Mouse (Mus musculus) midbrain, embryonic 15.5 days (tissue): ENCODE results near the gene Kcnc4. TPM values are rescaled to one million over a fixed set of nuclear protein-coding genes. Genes with fewer than 3 reads are reported as not detected.

Experiments used
- ATAC-seq: fragments of 200-750 bp; cut with Nextera tagmentation; replicated peaks from 2 replicates; pipeline ENCODE4 v1.8.0; 2017; ENCODE audit warnings: moderate TSS enrichment
- H3K27ac ChIP-seq: fragments of 300-500 bp; sonication (generic); 2 replicates; pipeline ENCODE4 v1.5.1; 2015; ENCODE audit warnings: mild to moderate bottlenecking, inconsistent platforms
- H3K27me3 ChIP-seq: fragments of 300-500 bp; sonication (generic); replicated peaks from 2 replicates; pipeline ENCODE4 v1.6.1; 2015; ENCODE audit warnings: inconsistent platforms
- H3K36me3 ChIP-seq: fragments of 300-500 bp; sonication (generic); replicated peaks from 2 replicates; pipeline ENCODE4 v1.6.1; 2015; ENCODE audit warnings: inconsistent platforms
- H3K4me1 ChIP-seq: fragments of 300-500 bp; sonication (generic); 2 replicates; pipeline ENCODE4 v1.6.1; 2015; ENCODE audit warnings: inconsistent platforms
- H3K4me2 ChIP-seq: fragments of 300-500 bp; sonication (generic); 2 replicates; pipeline ENCODE4 v1.6.1; 2015; ENCODE audit warnings: inconsistent platforms, mild to moderate bottlenecking, moderate library complexity
- H3K4me3 ChIP-seq: fragments of 300-500 bp; sonication (generic); 2 replicates; pipeline ENCODE4 v1.5.1; 2015; ENCODE audit warnings: mild to moderate bottlenecking, inconsistent platforms
- H3K9ac ChIP-seq: fragments of 300-500 bp; sonication (generic); 2 replicates; pipeline ENCODE4 v1.6.1; 2015; ENCODE audit warnings: mild to moderate bottlenecking, inconsistent platforms
- H3K9me3 ChIP-seq: fragments of 300-500 bp; sonication (generic); 2 replicates; pipeline ENCODE4 v1.6.1; 2016; ENCODE audit warnings: inconsistent platforms
- WGBS: fragments of 180-500 bp; shearing (Covaris S2); methylation state at CpG from one replicate; pipeline ENCODE4 v1.1.7; 2015; ENCODE audit warnings: mixed read lengths; 5-methylcytosine and 5-hydroxymethylcytosine counted together
- polyA plus RNA-seq: library from polyadenylated mRNA; unstranded; fragments of >200 nt; fragmentation: Nextera tagmentation; extraction: Ambion mirVana; gene quantifications from 2 replicates; pipeline ENCODE4 v1.2.1, GENCODE M21; 2015

The Kcnc4 gene
- polyA plus RNA-seq, result 8.8 and 9.1 TPM in 2 replicates

- Histone ChIP-seq H3K36me3 (no peaks in the 10 kb centered on the region), H3K9ac (peak within 1 kb of the TSS; percentile 67), H3K27me3 (peaks cover 64% of the 10 kb centered on the region), H3K27ac (peak within 1 kb of the TSS; percentile 53; the same call in 1 of the 2 replicates), H3K4me1 (peaks cover 32% of the 10 kb centered on the region), H3K9me3 (no peaks in the 10 kb centered on the region), H3K4me2 (peak within 1 kb of the TSS; percentile 95), H3K4me3 (peak within 1 kb of the TSS; percentile 60)
- WGBS, result under 1% methylated on average over 68 of the region's 68 CpGs
- ATAC-seq, result peak; percentile 53
Observed at GRCm38 (mm10) chr3:107459196-107459772, at the start of gene Kcnc4. Gene Kcnc4, minus strand, starts transcription at chr3:107459552.

- Histone ChIP-seq H3K4me2 (no peak overlapping the region), H3K27me3 (no peaks in the 10 kb centered on the region), H3K9me3 (no peaks in the 10 kb centered on the region), H3K4me1 (peaks cover 13% of the 10 kb centered on the region), H3K9ac (no peak overlapping the region), H3K36me3 (no peaks in the 10 kb centered on the region), H3K4me3 (no peak overlapping the region), H3K27ac (no peak overlapping the region)
- WGBS, result 79% methylated on average over 8 of the region's 8 CpGs
- no peak for ATAC-seq
Observed at GRCm38 (mm10) chr3:107508696-107509095, 49.3 kb upstream of the Kcnc4 start.

- Histone ChIP-seq H3K27me3 (no peaks in the 10 kb centered on the region), H3K4me2 (no peak overlapping the region), H3K36me3 (no peaks in the 10 kb centered on the region), H3K4me1 (peaks cover 13% of the 10 kb centered on the region), H3K9ac (no peak overlapping the region), H3K4me3 (no peak overlapping the region), H3K9me3 (no peaks in the 10 kb centered on the region), H3K27ac (no peak overlapping the region)
- WGBS, result 88% methylated on average over 9 of the region's 9 CpGs
- no peak for ATAC-seq
Observed at GRCm38 (mm10) chr3:107507966-107508365, 48.6 kb upstream of the Kcnc4 start.

- Histone ChIP-seq H3K4me2 (no peak overlapping the region), H3K4me1 (peaks cover 20% of the 10 kb centered on the region), H3K27me3 (no peaks in the 10 kb centered on the region), H3K9ac (no peak overlapping the region), H3K9me3 (no peaks in the 10 kb centered on the region), H3K36me3 (no peaks in the 10 kb centered on the region), H3K4me3 (no peak overlapping the region), H3K27ac (no peak overlapping the region)
- 54% methylated on average over 4 of the region's 4 CpGs for WGBS
- no peak for ATAC-seq
Observed at GRCm38 (mm10) chr3:107506531-107506930, 47.2 kb upstream of the Kcnc4 start.

GRCm38 (mm10) chr3:107505464-107506367 lies 46.4 kb upstream of the Kcnc4 start:
- 17% methylated on average over 4 of the region's 4 CpGs for WGBS
- H3K4me3 ChIP-seq, result no peak overlapping the region
- H3K9ac ChIP-seq, result no peak overlapping the region
- H3K27ac ChIP-seq, result peak overlapping the region; percentile 66
- no peaks in the 10 kb centered on the region for H3K9me3 ChIP-seq
- H3K27me3 ChIP-seq, result no peaks in the 10 kb centered on the region
- ATAC-seq, result peak; percentile 67
- H3K36me3 ChIP-seq, result no peaks in the 10 kb centered on the region
- H3K4me1 ChIP-seq, result peaks cover 24% of the 10 kb centered on the region
- H3K4me2 ChIP-seq, result no peak overlapping the region

GRCm38 (mm10) chr3:107504542-107504941 lies 45.2 kb upstream of the Kcnc4 start:
- Histone ChIP-seq H3K9ac (no peak overlapping the region), H3K4me3 (no peak overlapping the region), H3K36me3 (0 out of 2 replicates have a peak, but pooled peaks cover 3% of the 10 kb centered on the region), H3K4me2 (no peak overlapping the region), H3K4me1 (peaks cover 24% of the 10 kb centered on the region), H3K27me3 (no peaks in the 10 kb centered on the region), H3K9me3 (no peaks in the 10 kb centered on the region), H3K27ac (no peak overlapping the region)
- WGBS, result 74% methylated on average over 1 of the region's 1 CpGs
- ATAC-seq, result no peak

GRCm38 (mm10) chr3:107503716-107504115 lies 44.4 kb upstream of the Kcnc4 start:
- Histone ChIP-seq H3K9ac (no peak overlapping the region), H3K4me3 (no peak overlapping the region), H3K4me1 (peaks cover 24% of the 10 kb centered on the region), H3K36me3 (0 out of 2 replicates have a peak, but pooled peaks cover 3% of the 10 kb centered on the region), H3K27ac (no peak overlapping the region), H3K27me3 (no peaks in the 10 kb centered on the region), H3K9me3 (no peaks in the 10 kb centered on the region), H3K4me2 (no peak overlapping the region)
- no peak for ATAC-seq
- WGBS, result 78% methylated on average over 2 of the region's 2 CpGs

GRCm38 (mm10) chr3:107501702-107502151 lies 42.4 kb upstream of the Kcnc4 start:
- no peak for ATAC-seq
- Histone ChIP-seq H3K36me3 (0 out of 2 replicates have a peak, but pooled peaks cover 3% of the 10 kb centered on the region), H3K4me2 (no peak overlapping the region), H3K4me1 (peaks cover 26% of the 10 kb centered on the region), H3K9me3 (no peaks in the 10 kb centered on the region), H3K27ac (peak overlapping the region; percentile 48), H3K9ac (no peak overlapping the region), H3K4me3 (no peak overlapping the region), H3K27me3 (no peaks in the 10 kb centered on the region)
- WGBS, result 50% methylated on average over 7 of the region's 7 CpGs

GRCm38 (mm10) chr3:107500301-107500700 lies 40.9 kb upstream of the Kcnc4 start:
- H3K4me2 ChIP-seq, result no peak overlapping the region
- no peaks in the 10 kb centered on the region for H3K27me3 ChIP-seq
- H3K4me3 ChIP-seq, result no peak overlapping the region
- ATAC-seq, result no peak
- H3K36me3 ChIP-seq, result 0 out of 2 replicates have a peak, but pooled peaks cover 3% of the 10 kb centered on the region
- H3K9ac ChIP-seq, result no peak overlapping the region
- no peaks in the 10 kb centered on the region for H3K9me3 ChIP-seq
- WGBS, result 94% methylated on average over 11 of the region's 11 CpGs
- peaks cover 28% of the 10 kb centered on the region for H3K4me1 ChIP-seq
- no peak overlapping the region for H3K27ac ChIP-seq

- ATAC-seq, result peak; percentile 31
- H3K27ac ChIP-seq, result no peak overlapping the region
- 49% methylated on average over 13 of the region's 13 CpGs for WGBS
Observed at GRCm38 (mm10) chr3:107496086-107496850, 36.9 kb upstream of the Kcnc4 start.

GRCm38 (mm10) chr3:107495524-107495923 lies 36.2 kb upstream of the Kcnc4 start:
- no peak overlapping the region for H3K4me3 ChIP-seq
- 88% methylated on average over 6 of the region's 6 CpGs for WGBS
- H3K36me3 ChIP-seq, result 0 out of 2 replicates have a peak, but pooled peaks cover 3% of the 10 kb centered on the region
- no peaks in the 10 kb centered on the region for H3K27me3 ChIP-seq
- no peak overlapping the region for H3K4me2 ChIP-seq
- ATAC-seq, result no peak
- no peak overlapping the region for H3K9ac ChIP-seq
- no peaks in the 10 kb centered on the region for H3K9me3 ChIP-seq
- H3K27ac ChIP-seq, result no peak overlapping the region
- H3K4me1 ChIP-seq, result peaks cover 20% of the 10 kb centered on the region

More at GRCm38 (mm10) chr3:107496086-107496850, 36.9 kb upstream of the Kcnc4 start:
- Histone ChIP-seq H3K27me3 (no peaks in the 10 kb centered on the region), H3K4me3 (no peak overlapping the region), H3K9me3 (no peaks in the 10 kb centered on the region), H3K4me1 (peaks cover 17% of the 10 kb centered on the region), H3K4me2 (no peak overlapping the region), H3K9ac (no peak overlapping the region), H3K36me3 (0 out of 2 replicates have a peak, but pooled peaks cover 3% of the 10 kb centered on the region)

- Histone ChIP-seq H3K36me3 (0 out of 2 replicates have a peak, but pooled peaks cover 4% of the 10 kb centered on the region), H3K4me3 (no peak overlapping the region), H3K9ac (no peak overlapping the region), H3K27me3 (no peaks in the 10 kb centered on the region), H3K4me2 (no peak overlapping the region), H3K4me1 (peaks cover 14% of the 10 kb centered on the region), H3K9me3 (no peaks in the 10 kb centered on the region), H3K27ac (peak overlapping the region; percentile 56)
- ATAC-seq, result peak; percentile 87
- 45% methylated on average over 6 of the region's 6 CpGs for WGBS
Observed at GRCm38 (mm10) chr3:107491459-107491858, 32.1 kb upstream of the Kcnc4 start.
